Mouse (Mus musculus): ENCODE measurements around the gene Lrch3.
"Not testable (repeated sequence)": the region's sequence is repeated elsewhere in the genome, so short reads cannot be mapped to it uniquely, and the experiment has no call there.

Gene Lrch3

GRCm38 (mm10) chr16:32913212-32913611 lies 688 bp upstream of the Lrch3 start:
- DNase-seq (ENCODE audit: low spot score) = no peak

- DNase-seq (ENCODE audit: low spot score) = no peak
These were observed 1.6 kb downstream of the Lrch3 start for GRCm38 (mm10) chr16:32915292-32916068.

- not testable (repeated sequence) for DNase-seq (ENCODE audit: low spot score)
These were observed 12.7 kb downstream of the Lrch3 start for GRCm38 (mm10) chr16:32926629-32927028.

- DNase-seq (ENCODE audit: low spot score) = no peak
These were observed 13.1 kb downstream of the Lrch3 start for GRCm38 (mm10) chr16:32927044-32927443.

- DNase-seq (ENCODE audit: low spot score) = no peak
These were observed 16.0 kb downstream of the Lrch3 start for GRCm38 (mm10) chr16:32929918-32930317.

- no peak for DNase-seq (ENCODE audit: low spot score)
These were observed 20.6 kb downstream of the Lrch3 start for GRCm38 (mm10) chr16:32934470-32934869.

GRCm38 (mm10) chr16:32935088-32935487 lies 21.2 kb downstream of the Lrch3 start:
- DNase-seq (ENCODE audit: low spot score) = no peak

- DNase-seq (ENCODE audit: low spot score) = no peak
These were observed 23.5 kb downstream of the Lrch3 start for GRCm38 (mm10) chr16:32937358-32937757.

- not testable (repeated sequence) for DNase-seq (ENCODE audit: low spot score)
These were observed 25.4 kb downstream of the Lrch3 start for GRCm38 (mm10) chr16:32939301-32939700.

GRCm38 (mm10) chr16:32939716-32940115 lies 25.8 kb downstream of the Lrch3 start:
- not testable (repeated sequence) for DNase-seq (ENCODE audit: low spot score)

- not testable (repeated sequence) for DNase-seq (ENCODE audit: low spot score)
These were observed 27.3 kb downstream of the Lrch3 start for GRCm38 (mm10) chr16:32941226-32941625.

- DNase-seq (ENCODE audit: low spot score) = peak; percentile 15
These were observed 28.8 kb downstream of the Lrch3 start for GRCm38 (mm10) chr16:32942694-32943093.

- DNase-seq (ENCODE audit: low spot score) = peak; percentile 33
These were observed 31.5 kb downstream of the Lrch3 start for GRCm38 (mm10) chr16:32945379-32945778.

GRCm38 (mm10) chr16:32948016-32948415 lies 34.1 kb downstream of the Lrch3 start:
- no peak for DNase-seq (ENCODE audit: low spot score)

GRCm38 (mm10) chr16:32948656-32949055 lies 34.8 kb downstream of the Lrch3 start:
- no peak for DNase-seq (ENCODE audit: low spot score)

GRCm38 (mm10) chr16:32949281-32949680 lies 35.4 kb downstream of the Lrch3 start:
- DNase-seq (ENCODE audit: low spot score) = no peak

- no peak for DNase-seq (ENCODE audit: low spot score)
These were observed 37.2 kb downstream of the Lrch3 start for GRCm38 (mm10) chr16:32951074-32951473.

GRCm38 (mm10) chr16:32953806-32954205 lies 39.9 kb downstream of the Lrch3 start:
- DNase-seq (ENCODE audit: low spot score) = no peak

GRCm38 (mm10) chr16:32954304-32954703 lies 40.4 kb downstream of the Lrch3 start:
- no peak for DNase-seq (ENCODE audit: low spot score)

GRCm38 (mm10) chr16:32956889-32957288 lies 43.0 kb downstream of the Lrch3 start:
- no peak for DNase-seq (ENCODE audit: low spot score)

GRCm38 (mm10) chr16:32972535-32972934 lies 58.6 kb downstream of the Lrch3 start:
- no peak for DNase-seq (ENCODE audit: low spot score)

- no peak for DNase-seq (ENCODE audit: low spot score)
These were observed 59.1 kb downstream of the Lrch3 start for GRCm38 (mm10) chr16:32973047-32973446.

- no peak for DNase-seq (ENCODE audit: low spot score)
These were observed 66.3 kb downstream of the Lrch3 start for GRCm38 (mm10) chr16:32980227-32980626.

- no peak for DNase-seq (ENCODE audit: low spot score)
These were observed 67.5 kb downstream of the Lrch3 start for GRCm38 (mm10) chr16:32981405-32981804.

Data from embryo, embryonic 10.5 days (tissue).